Mouse (Mus musculus) CD8-positive naive resting alpha-beta T cell, adult 2 months (primary cell): ENCODE measurements around the gene Gm5936.
"Not testable (repeated sequence)": the region's sequence is repeated elsewhere in the genome, so short reads cannot be mapped to it uniquely, and the experiment has no call there.

Source experiments
- DNase-seq, 2 experiments: peaks; one replicate each; pipeline ENCODE4 v3.0.0; 2022; ENCODE audit warnings: low read depth in 2 of 2, low spot score in 2 of 2

The Gm5936 gene

DNA sequence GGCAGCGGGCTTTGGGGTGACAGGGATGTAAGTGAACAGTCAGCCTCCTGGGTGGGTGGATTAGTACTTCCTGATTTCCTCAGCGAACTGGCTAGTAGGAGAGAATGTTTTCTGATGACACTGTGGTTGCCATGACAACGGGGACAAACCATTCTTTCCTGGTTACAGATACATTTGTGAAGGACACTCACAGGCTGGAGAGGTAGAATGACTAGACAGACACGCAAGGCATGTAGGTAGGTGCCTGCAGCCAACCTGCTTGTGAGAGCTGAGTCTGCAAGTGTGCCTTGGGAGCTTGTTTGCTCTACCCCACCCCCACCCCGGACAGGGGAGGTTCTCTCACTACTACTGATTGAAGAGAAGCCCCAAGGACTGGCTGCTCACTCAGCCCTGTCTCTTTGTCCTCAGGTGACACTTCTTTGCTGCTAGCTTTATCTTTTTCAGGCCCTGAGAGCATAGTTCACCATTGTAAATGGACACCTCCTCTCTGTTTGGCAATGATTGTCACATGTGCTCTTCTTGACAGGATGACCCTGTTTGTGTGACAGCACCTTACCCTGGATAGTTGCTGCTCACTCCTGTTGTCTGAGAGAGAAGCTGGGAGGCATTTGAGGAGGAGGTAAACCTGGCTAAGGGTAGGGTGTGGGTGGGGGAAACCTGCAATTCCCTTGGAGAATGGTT lies at the start of gene Gm5936:
Gene Gm5936 (plus strand): TSS at position 355 of the 681 bp plus-strand sequence.
- not testable (repeated sequence) for DNase-seq

DNA sequence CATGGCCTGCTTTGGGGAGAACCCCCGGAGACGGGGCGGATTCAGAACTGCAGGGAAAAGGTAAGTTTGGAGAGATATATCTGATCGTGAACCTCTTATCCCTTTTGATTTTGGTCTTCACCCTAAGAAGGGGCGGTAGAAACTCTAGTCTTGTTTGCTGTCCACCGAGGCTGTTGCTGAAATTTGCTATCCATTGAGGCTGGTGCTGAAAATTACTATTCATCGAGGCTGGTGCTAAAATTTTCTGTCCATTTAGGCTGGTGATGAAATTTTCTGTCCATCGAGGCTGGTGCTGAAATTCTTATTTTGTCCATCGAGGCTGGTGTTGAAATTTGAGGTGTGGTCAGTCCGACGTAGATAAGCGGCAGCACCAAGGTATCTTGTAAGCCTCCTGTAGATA lies 19.1 kb downstream of the Gm5936 start:
- not testable (repeated sequence) for DNase-seq

DNA sequence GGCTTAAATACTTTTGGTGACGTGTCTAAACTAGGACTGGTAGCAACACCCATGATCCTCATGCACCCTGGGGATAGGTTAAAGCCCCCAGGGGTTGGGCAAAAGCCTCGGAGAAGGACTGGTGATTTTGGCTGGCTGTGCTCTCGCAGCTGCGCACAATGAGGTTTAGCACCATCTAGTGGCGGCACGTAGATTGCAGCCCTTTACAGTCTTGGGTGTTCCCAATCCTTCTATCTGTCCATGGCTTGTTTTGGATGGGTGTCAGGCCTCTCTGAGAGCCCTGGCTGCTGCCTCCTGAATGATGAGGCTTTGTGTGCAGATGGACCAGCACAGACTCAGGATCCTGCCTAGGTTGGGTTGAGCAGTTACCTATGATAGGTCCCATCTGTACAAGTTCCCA lies 43.1 kb downstream of the Gm5936 start:
- DNase-seq = peak in 1 of 2 experiments; percentile 5
